Mouse (Mus musculus) kidney, adult 2 months (tissue): ENCODE data around the gene Stk38. TPM values are rescaled to one million over a fixed set of nuclear protein-coding genes. Genes with fewer than 3 reads are reported as not detected.

ENCODE experiments used
- DNase-seq: peaks from one replicate; pipeline ENCODE4 v3.0.0; 2021
- H3K27ac ChIP-seq: fragments of 200-500 bp; 2 replicates; pipeline ENCODE4 v1.5.1; 2012; ENCODE audit warnings: low read depth, low read length, control low read depth, inconsistent platforms; ENCODE audit not compliant: insufficient read depth
- H3K27me3 ChIP-seq: fragments of 200-500 bp; replicated peaks from 2 replicates; pipeline ENCODE4 v1.6.1; 2012; ENCODE audit warnings: mild to moderate bottlenecking, moderate library complexity, low read length, inconsistent platforms; ENCODE audit not compliant: control insufficient read depth, insufficient read depth
- H3K36me3 ChIP-seq: fragments of 200-500 bp; 2 replicates; pipeline ENCODE4 v1.6.1; 2012; ENCODE audit warnings: mild to moderate bottlenecking, moderate library complexity, low read length, inconsistent platforms; ENCODE audit not compliant: control insufficient read depth, insufficient read depth
- H3K4me1 ChIP-seq: fragments of 200-500 bp; 2 replicates; pipeline ENCODE4 v1.6.1; 2011; ENCODE audit warnings: low read length; ENCODE audit not compliant: control insufficient read depth, insufficient read depth
- H3K4me3 ChIP-seq: fragments of 200-500 bp; 2 replicates; pipeline ENCODE4 v1.5.1; 2011; ENCODE audit warnings: mild to moderate bottlenecking, low read depth, low read length, control low read depth; ENCODE audit not compliant: insufficient read depth
- CTCF ChIP-seq: fragments of 200-500 bp; conservative IDR thresholded peaks from 2 replicates; pipeline ENCODE4 v1.5.1; 2011; ENCODE audit warnings: low read depth, mild to moderate bottlenecking, control low read depth, low read length, moderate library complexity, mixed read lengths; ENCODE audit not compliant: insufficient read depth, insufficient read length
- POLR2A ChIP-seq: fragments of 200-500 bp; IDR thresholded peaks from one replicate; pipeline ENCODE4 v1.6.1; 2011; ENCODE audit warnings: low read depth, low read length, control low read depth
- WGBS: fragments of 180-500 bp; shearing (Covaris S2); methylation state at CpG from one replicate; pipeline ENCODE4 v1.1.7; 2018; 5-methylcytosine and 5-hydroxymethylcytosine counted together
- polyA plus RNA-seq: library from polyadenylated mRNA; depleted of rRNA; stranded (reverse); fragments of >200 nt; gene quantifications from 2 replicates; pipeline ENCODE4 v1.2.3, GENCODE M21; 2012

Gene Stk38
- polyA plus RNA-seq, 1 experiment = 61.7 TPM

DNA sequence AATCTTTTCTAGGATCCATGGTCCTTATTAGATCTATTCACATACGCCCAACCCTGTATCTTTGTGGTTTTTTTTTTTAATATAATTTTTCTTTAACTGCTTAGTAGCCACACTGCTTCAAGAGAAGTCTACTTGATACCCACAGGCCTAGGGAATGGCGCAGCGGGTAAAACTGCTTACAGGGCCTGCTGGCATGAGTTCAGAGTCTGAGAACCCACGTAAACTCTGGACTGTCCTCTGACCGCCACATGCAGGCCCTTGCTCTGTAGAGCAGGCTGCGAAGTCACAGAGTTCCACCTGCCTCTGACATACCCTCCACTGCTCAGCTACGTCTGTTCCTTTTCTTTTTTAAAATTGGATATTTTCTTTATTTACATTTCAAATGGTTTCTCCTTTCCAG is 63.3 kb downstream of the Stk38 start:
- H3K4me3 ChIP-seq = no peak overlapping the region
- no peaks in the 10 kb centered on the region for H3K27me3 ChIP-seq
- no peak for TF ChIP-seq POLR2A
- TF ChIP-seq CTCF = no peak
- no peaks in the 10 kb centered on the region for H3K4me1 ChIP-seq
- H3K27ac ChIP-seq = no peak overlapping the region
- no peaks in the 10 kb centered on the region for H3K36me3 ChIP-seq
- 65% methylated on average over 7 of the region's 7 CpGs for whole genome bisulfite sequencing
- peak; percentile 85 for DNase-seq

DNA sequence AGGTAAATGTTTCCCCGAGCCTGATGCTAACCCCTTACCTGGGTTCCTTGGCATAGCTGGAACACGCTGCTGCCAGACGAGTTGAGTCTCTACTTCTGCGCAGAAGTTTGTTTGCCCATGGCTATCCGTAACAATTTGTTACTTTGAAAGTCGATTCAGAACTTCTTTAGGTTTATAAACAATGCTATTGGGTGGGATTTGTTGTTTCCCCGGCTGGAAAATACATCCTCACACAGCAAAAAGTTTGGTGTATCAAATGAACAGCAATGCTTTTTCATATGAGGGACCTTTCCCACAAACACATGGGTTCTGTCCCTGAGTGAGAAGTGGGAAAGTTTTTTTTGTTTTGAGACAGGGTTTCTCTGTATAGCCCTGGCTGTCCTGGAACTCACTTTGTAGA is 64.1 kb downstream of the Stk38 start, which contains the start of gene Pxt1:
Gene Pxt1, minus strand, starts transcription at position 101 of the 400 bp plus-strand sequence.
- WGBS = 91% methylated on average over 7 of the region's 7 CpGs
- TF ChIP-seq CTCF = no peak
- TF ChIP-seq POLR2A = no peak
- H3K27me3 ChIP-seq = no peaks in the 10 kb centered on the region
- H3K4me3 ChIP-seq = no peak within 1 kb of the TSS
- no peaks in the 10 kb centered on the region for H3K4me1 ChIP-seq
- no peak for DNase-seq
- H3K27ac ChIP-seq = no peak within 1 kb of the TSS
- no peaks in the 10 kb centered on the region for H3K36me3 ChIP-seq

DNA sequence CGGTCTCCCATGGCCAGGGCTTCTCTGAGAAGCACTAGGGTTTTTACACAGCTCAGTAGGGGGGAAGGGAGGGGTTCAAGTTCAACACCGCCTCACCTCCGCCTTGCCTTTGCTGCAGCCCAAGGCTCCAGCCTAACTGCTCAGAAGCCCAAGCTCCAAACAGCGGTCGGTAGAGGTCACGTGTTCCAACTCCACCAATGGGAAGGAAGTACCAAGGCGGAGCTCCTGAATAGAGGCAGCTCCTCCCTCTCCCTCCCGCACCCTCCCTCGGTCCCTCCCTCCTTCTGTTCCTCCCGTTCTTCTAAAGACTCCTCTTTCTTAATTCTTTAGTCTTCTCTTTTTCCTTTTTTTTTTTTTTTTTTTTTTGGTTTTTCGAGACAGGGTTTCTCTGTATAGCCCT is 65.7 kb downstream of the Stk38 start:
- Histone ChIP-seq H3K27ac (no peak overlapping the region), H3K36me3 (no peaks in the 10 kb centered on the region), H3K4me3 (no peak overlapping the region), H3K27me3 (no peaks in the 10 kb centered on the region), H3K4me1 (no peaks in the 10 kb centered on the region)
- WGBS = 77% methylated on average over 10 of the region's 11 CpGs
- TF ChIP-seq POLR2A = no peak
- no peak for TF ChIP-seq CTCF
- DNase-seq = peak; percentile 28

DNA sequence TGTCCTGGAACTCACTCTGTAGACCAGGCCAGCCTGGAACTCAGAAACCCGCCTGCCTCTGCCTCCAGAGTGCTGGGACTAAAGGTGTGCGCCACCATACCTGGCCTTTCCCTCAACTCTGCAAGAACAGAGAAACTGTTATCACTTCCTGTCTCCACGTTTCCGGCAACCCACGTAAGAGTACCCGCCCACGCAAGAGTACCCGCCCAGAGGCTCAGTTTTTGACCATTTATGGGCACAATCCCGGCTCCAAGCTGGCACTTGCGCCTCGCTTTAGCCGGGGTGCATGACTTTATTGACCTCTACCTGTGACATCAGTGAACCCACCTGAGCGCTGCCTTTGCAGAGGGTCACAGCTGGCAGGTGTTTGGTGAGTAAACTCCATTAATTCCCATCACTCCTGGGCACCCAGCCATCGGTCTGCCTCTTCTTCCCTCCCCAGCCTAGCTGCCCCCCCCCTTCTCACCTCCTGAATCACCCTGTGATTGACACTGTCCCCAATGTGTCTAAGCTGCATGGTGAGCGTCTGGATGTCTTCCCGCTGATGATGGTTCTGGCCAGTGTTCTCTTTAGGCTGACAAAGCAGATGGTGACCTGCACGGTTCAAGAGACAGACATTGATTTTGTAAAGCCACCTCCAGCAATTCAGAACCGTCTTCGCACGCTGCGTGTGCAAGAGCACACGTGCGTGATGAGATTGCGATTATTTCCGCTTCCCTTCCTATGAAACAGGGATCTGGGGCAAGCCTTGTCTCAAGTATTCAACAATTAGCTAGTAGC is 66.8 kb downstream of the Stk38 start:
- no peaks in the 10 kb centered on the region for H3K27me3 ChIP-seq
- H3K4me1 ChIP-seq = no peaks in the 10 kb centered on the region
- no peak overlapping the region for H3K4me3 ChIP-seq
- H3K27ac ChIP-seq = no peak overlapping the region
- 90% methylated on average over 25 of the region's 25 CpGs for WGBS
- TF ChIP-seq CTCF = no peak
- TF ChIP-seq POLR2A = no peak
- H3K36me3 ChIP-seq = no peaks in the 10 kb centered on the region
- DNase-seq = no peak

DNA sequence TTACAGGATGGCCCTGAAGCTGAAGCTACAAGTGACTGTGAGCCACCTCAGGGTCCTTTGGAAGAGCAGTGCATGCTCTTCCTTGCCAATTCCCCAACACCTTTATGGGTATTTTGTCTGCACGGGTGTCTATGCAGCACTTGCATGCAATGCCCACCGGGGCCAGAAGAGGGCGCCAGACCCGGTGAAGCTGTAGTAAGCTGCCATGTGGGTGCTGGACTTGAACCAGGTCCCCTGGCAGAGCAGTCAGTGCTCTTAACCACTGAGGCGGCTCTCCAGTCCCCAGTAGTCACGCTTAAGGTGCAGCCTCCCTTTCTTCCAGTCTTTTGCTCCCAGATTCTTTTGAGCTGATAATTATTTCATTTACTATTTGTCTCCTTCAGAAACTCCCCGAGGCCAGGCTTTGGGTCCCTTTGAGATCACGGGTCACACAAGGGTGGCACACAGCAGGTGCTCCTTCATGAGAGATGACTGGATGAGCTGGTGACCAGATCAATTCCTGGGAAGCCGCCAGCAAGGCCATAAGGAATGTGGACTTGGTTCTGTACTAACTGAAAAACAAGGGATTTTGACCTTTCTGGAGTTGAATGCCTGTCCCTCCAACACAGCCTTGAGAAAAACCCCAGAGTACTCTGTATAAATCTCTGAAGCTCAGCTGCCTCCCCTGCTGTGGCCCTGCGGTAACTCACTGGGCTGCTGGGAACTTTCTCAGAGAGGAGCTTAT is 71.0 kb downstream of the Stk38 start:
- H3K27ac ChIP-seq = no peak overlapping the region
- no peaks in the 10 kb centered on the region for H3K36me3 ChIP-seq
- peak; percentile 91 for DNase-seq
- H3K27me3 ChIP-seq = no peaks in the 10 kb centered on the region
- no peak for TF ChIP-seq POLR2A
- TF ChIP-seq CTCF = peak; percentile 66
- 67% methylated on average over 10 of the region's 10 CpGs for WGBS
- no peaks in the 10 kb centered on the region for H3K4me1 ChIP-seq
- H3K4me3 ChIP-seq = no peak overlapping the region

DNA sequence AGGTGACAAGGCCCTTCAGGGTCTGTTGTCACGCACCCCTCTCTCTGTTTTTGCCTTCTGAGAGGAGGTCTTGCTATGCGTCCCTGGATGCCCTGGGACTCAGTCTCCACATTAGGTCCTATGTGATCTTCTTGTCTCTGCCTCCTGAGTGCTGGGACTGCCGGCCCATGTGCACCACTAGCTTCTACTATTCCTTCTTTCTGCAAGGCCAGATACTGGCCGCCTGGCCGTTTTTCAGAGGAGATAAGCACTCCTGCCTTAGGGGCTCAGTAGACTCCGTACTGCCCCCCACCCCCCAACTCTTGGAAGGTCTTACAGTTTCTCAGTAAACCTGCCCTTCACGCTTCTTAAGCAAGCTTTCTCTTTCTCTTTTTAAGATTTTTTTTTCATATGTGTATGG is 71.7 kb downstream of the Stk38 start:
- TF ChIP-seq POLR2A = no peak
- no peak for TF ChIP-seq CTCF
- 87% methylated on average over 7 of the region's 7 CpGs for WGBS
- no peaks in the 10 kb centered on the region for H3K27me3 ChIP-seq
- H3K4me3 ChIP-seq = no peak overlapping the region
- no peaks in the 10 kb centered on the region for H3K4me1 ChIP-seq
- H3K27ac ChIP-seq = no peak overlapping the region
- no peaks in the 10 kb centered on the region for H3K36me3 ChIP-seq
- no peak for DNase-seq

DNA sequence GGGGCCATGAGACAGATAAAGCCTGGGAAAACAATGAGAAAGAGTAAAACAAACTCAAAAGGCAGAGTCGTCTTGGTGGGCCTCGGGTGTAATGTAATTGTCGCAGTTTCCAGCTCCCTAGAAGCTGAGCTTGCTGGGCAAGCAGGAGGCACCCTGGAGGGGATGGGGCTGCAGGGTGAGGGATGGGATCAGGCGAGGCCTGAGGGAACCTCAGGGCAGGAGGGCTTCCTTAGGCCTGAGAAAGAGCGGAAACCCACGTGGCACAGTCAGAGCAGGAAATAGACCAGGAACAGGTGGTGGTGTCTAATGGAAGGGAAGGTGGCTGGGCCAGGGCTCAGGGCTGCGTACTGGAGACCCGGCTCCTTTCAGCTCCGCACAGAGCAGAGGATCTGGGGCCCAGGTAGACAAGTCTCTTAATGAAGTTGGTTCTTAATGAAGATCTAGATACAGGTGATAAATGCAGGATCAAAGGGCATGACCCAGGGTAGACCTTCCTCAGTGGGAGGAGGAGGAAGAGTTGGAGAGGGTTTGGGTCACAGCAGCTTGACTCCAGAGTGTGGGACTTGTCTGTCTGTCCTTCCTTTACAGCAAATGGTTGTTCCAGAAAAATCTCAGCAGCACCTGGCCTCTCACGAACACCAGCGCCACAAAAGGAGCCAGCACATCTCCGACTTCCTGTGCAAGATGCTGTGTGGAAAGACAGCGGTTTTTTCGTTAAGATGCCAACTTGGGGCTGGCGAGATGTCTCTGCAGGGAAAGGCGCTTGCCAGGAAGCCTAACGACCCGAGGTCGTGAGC is 73.5 kb downstream of the Stk38 start:
- no peaks in the 10 kb centered on the region for H3K36me3 ChIP-seq
- WGBS = 73% methylated on average over 19 of the region's 19 CpGs
- no peak overlapping the region for H3K27ac ChIP-seq
- H3K4me3 ChIP-seq = no peak overlapping the region
- H3K4me1 ChIP-seq = peaks cover 6% of the 10 kb centered on the region; the same call in 1 of the 2 replicates
- no peak for TF ChIP-seq CTCF
- no peak for TF ChIP-seq POLR2A
- H3K27me3 ChIP-seq = no peaks in the 10 kb centered on the region
- no peak for DNase-seq
